Mouse (Mus musculus) ES-E14 (cell line): Measurements from ENCODE around the gene Cdr2.

ENCODE experiments used
- CHD2 ChIP-seq: IDR thresholded peaks from 2 replicates; pipeline ENCODE4 v1.6.1; 2014; ENCODE audit warnings: mild to moderate bottlenecking, low read depth, low read length, inconsistent platforms
- HCFC1 ChIP-seq: IDR thresholded peaks from 2 replicates; pipeline ENCODE4 v1.6.1; 2012; ENCODE audit warnings: low read length, inconsistent platforms, borderline replicate concordance; ENCODE audit not compliant: insufficient read depth
- MAFK ChIP-seq: IDR thresholded peaks from 2 replicates; pipeline ENCODE4 v1.6.1; 2014; ENCODE audit warnings: mild to moderate bottlenecking, low read depth, low read length, inconsistent platforms; ENCODE audit not compliant: insufficient read depth
- ZC3H11A ChIP-seq: IDR thresholded peaks from 2 replicates; pipeline ENCODE4 v1.6.1; 2012; ENCODE audit warnings: low read depth, mild to moderate bottlenecking, inconsistent platforms, low read length, borderline replicate concordance
- ZNF384 ChIP-seq: IDR thresholded peaks from 2 replicates; pipeline ENCODE4 v1.6.1; 2012; ENCODE audit warnings: low read depth, low read length, inconsistent platforms

DNA sequence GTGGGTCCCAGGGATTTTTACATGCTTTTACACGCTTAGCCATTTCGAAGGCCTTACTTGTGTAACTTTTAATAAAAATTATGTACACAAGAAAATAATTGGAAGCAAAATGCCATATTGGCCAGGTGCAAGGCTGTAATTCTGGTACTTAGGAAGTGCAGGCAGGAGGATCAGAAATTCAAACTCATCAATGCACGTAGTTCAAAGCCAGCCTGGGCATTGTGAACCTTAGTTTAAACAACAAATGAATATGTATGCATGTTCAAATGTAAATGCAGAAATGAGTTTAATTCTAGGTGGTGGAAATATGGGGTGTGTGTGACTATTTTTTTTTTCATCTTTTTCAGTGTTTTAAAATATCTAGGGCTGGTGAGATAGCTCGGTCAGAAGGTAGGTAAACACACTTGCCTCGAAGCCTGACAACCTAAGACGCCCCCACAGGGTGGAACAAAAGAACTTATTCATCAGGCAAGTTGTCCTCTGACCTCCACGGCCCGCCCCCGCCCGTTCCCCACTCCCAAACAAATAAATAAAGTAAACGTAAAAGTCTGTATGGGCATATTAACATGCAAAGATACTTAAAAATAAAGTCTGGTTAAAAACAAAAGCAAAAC is 65.7 kb downstream of the Cdr2 start:
- TF ChIP-seq MAFK (no peak), HCFC1 (no peak), CHD2 (no peak), ZNF384 (no peak), ZC3H11A (no peak)
